Mouse (Mus musculus) layer of hippocampus, postnatal 10 days (tissue): ENCODE measurements around the gene Sez6. TPM values are rescaled to one million over a fixed set of nuclear protein-coding genes. Genes with fewer than 3 reads are reported as not detected.

ENCODE experiments used
- DNase-seq, 2 experiments: peaks; one replicate each; pipeline ENCODE4 v3.0.0; 2021; ENCODE audit warnings: low spot score in 2 of 2
- total RNA-seq, 2 experiments: library from RNA; stranded (reverse); gene quantifications; 2 replicates each; pipeline ENCODE4 v1.2.3; 2021

Gene Sez6
- total RNA-seq, 2 experiments from 2014 or later = 215 to 221 TPM

- DNase-seq = no peak
Observed at GRCm38 (mm10) chr11:77942230-77942629, 11.6 kb downstream of the Sez6 start.

GRCm38 (mm10) chr11:77947860-77948259 is 17.3 kb downstream of the Sez6 start:
- DNase-seq = no peak

- DNase-seq = no peak
Observed at GRCm38 (mm10) chr11:77950125-77950685, 19.6 kb downstream of the Sez6 start.

DNA sequence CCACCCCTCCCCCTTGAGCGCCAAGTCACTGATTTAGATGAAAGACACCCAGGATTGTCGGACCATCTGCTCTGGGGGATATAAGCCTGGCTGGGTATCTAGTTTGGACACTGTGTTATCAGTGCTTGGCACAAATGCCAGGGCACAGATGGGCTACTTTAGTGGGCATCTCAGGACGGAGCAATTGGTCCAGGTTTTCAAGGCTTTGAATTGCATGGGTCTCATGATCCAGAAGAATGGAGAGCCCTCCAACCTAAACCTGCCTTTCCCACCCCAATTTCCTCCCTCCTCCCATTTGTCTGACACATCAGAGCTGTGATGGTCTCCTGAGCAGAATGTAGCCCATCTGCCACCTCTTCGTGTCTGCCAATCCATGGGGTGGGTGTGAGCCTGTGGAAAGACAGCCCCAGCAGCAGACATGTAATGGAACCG is 20.2 kb downstream of the Sez6 start:
- DNase-seq = peak; percentile 59 to 66

DNA sequence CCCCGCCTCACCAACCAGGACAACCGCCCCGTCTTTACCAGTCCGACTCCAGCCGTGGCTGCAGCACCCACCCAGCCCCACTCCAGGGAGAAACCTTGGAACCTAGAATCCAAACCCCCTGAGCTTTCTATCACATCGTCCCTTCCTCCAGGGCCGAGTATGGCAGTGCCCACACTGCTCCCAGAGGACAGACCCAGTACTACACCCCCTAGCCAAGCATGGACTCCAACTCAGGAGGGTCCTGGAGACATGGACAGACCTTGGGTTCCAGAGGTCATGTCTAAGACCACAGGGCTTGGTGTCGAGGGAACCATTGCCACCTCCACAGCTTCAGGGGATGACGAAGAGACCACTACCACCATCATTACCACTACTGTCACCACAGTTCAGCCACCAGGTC is 23.1 kb downstream of the Sez6 start:
- no peak for DNase-seq

DNA sequence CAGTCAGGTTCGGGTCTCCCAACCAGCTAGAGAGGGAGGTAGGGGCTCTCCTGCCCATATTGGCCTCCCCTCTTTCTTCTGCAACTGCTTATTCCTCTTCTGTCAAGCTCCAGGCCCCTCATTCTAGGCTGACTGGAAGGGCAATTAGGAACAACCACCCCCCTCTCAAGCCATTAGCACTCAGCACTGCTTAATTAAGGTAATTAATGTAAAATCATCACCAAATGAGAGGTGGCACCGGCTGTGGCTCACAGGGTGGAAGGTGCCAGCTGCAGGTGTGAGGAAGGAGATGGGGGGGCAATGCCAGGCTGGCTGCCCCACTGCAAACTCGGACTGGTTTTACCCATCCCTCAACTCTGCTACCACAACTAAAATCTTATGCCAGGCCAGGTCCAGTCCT is 25.8 kb downstream of the Sez6 start:
- no peak for DNase-seq

DNA sequence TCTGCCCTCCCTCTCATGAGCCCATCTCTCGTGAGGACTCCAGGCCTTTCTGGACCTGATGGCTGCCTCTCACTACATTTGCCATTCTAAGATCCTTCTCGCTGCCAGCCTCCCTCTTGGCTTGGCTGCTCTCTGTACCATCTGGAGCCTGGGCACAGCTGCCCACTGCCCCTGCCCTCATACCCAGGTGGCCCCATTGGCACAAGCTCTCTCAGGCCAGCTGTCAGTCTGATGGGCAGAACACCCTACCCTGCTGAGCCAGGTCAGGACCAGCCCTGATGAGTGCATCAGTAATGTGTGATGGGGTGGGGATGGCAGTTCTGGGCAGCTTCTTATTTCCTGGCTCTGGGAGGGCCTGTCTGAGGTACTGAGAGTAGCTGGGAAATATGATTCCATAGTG is 27.7 kb downstream of the Sez6 start:
- DNase-seq = no peak

GRCm38 (mm10) chr11:77958932-77959331 is 28.3 kb downstream of the Sez6 start:
- no peak for DNase-seq

GRCm38 (mm10) chr11:77960199-77960598 is 29.6 kb downstream of the Sez6 start:
- peak; percentile 74 to 78 for DNase-seq

DNA sequence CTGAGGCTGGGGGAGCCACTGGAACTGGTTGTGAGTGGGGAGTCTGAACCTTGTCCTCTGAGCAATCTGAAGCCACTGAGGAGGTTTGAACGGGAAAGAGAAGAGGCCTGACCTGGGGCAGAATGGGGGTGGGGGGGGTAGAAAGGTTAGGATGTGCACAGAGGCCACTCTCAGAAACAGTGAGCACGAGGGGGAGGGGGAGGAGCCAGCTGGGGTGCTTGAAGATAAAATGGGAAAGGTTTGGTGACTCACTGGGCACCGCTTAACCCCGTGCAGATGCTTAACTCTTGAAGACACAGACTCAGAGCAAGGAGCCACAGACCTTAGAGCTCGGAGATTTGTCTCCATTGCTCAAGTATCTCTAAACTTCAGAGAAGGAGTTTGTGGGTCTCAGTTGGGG is 30.3 kb downstream of the Sez6 start:
- DNase-seq = no peak

GRCm38 (mm10) chr11:77962946-77963345 is 32.3 kb downstream of the Sez6 start:
- no peak for DNase-seq

DNA sequence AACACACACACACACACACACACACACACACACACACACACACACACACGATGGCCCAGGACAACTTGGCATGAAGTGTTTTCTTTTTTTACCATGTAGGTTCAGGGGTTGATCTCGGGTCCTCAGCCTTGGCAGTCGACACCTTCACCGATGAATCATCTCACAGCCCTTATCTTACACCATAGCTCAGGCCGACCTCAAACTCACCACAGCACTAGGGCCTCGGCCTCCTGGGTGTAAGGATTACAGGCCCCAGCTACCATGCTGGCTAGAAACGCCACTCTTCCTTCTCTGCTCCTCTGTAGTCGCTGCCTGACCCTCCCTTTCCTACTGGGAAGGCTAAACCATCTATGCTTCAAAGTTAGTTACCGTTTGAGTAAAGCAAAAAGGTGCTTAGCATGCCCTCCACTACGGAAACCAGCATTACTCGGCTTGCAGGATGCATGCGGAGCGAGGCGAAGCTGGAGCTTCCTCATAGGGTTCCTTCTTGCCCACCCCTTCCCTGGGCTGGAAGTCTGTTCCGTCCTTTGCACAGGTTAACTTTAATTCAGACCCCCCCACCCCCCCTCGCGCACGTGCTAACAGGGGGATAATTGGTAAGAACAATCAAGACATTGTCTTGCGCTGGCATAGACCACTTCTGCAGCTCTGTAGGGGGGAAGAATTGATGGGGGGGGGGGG is 34.0 kb downstream of the Sez6 start:
- DNase-seq = no peak

GRCm38 (mm10) chr11:77965101-77966036 is 34.8 kb downstream of the Sez6 start:
- peak; percentile 83 to 85 for DNase-seq

- no peak for DNase-seq
Observed at GRCm38 (mm10) chr11:77966037-77966391, 35.4 kb downstream of the Sez6 start.

DNA sequence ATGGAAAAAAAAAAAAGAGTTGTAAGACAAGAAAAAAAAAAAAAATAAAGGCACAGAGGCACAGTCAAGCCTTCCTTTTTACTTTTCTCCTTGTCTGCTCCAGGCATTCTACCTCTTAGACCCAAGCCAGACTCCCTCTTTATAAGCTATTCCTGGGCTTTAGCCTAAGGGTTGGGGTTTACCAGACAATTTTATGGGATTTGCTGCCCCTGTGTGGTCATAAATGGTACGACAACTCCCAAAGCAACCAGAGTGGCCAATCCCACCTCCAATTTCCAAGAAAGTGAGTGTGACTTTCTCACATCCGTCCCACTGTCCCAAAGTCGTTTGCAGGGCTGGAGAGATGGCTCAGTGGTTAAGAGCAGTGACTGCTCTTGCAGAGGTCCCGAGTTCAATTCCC is 36.5 kb downstream of the Sez6 start:
- DNase-seq = peak; percentile 88 to 90

GRCm38 (mm10) chr11:77968786-77969185 is 38.2 kb downstream of the Sez6 start:
- DNase-seq = no peak

DNA sequence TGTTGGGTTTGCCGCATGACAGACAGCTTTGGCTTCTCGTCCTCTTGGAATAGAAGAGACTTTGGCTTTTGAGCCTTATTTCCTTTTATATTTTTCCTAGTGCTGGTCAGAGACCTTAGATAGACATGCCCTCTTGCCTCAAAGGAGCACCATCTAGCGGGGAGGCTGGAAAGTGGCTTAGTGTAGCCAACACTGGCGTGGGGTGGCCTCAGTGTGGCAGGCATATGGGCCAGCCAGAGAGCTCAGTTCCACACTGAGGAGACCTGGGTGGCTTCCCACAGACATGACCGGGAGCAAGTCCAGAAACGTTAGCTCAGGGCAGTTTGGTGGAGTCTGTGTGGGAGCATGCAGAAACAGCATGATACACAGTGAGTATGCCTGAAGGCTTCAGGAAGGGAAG is 40.1 kb downstream of the Sez6 start:
- no peak for DNase-seq

DNA sequence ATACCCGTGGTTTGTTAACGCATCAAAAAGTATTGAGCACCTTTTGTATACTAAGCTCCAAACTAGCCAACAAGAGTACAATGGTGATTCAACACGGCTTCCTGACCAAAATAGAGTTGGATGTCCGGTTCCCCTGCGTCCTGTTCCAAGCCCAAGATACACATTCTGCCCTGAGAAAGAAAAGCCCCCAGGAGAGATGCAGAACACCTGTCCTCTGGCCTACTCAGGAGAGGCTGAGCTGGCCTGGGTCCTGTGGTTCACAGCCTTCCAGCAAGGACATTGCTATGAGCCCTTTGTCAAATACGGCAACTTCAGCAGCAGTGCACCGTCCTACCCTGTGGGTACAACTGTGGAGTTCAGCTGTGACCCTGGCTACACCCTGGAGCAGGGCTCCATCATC is 42.9 kb downstream of the Sez6 start:
- DNase-seq = no peak

- no peak for DNase-seq
Observed at GRCm38 (mm10) chr11:77974325-77974724, 43.7 kb downstream of the Sez6 start.

GRCm38 (mm10) chr11:77975873-77976272 is 45.3 kb downstream of the Sez6 start:
- no peak for DNase-seq

DNA sequence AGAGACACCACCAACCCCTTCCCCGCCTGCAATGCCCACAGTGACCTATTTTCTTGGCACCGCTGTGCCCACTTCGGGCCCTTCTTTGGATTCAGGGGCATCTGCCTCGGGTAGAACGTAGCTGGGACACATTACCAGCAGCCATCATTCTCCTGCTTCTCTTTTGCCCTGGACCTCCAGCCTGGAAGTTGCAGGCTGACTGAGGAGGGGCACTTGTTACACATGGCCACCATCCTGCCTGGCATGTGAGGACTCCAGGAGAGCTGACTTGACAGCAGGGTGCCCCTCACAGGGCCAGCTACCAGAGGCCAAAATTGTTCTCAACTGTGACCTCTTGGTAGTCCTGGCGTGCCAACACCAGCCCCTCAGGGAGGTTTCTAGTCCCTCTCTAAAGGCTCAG is 47.6 kb downstream of the Sez6 start:
- DNase-seq = no peak

GRCm38 (mm10) chr11:77979221-77979809 is 48.7 kb downstream of the Sez6 start:
- DNase-seq = no peak
